Mouse (Mus musculus) erythroblast, adult 5-6 weeks (primary cell): ENCODE results near the gene Cldn2. TPM values are rescaled to one million over a fixed set of nuclear protein-coding genes. Genes with fewer than 3 reads are reported as not detected.
"Not testable (repeated sequence)": the region's sequence is repeated elsewhere in the genome, so short reads cannot be mapped to it uniquely, and the experiment has no call there.

ENCODE experiments used
- ATAC-seq: replicated peaks from 2 replicates; pipeline ENCODE4 v1.8.0; 2016; ENCODE audit warnings: moderate number of reproducible peaks, mild to moderate bottlenecking, moderate TSS enrichment, inconsistent platforms; ENCODE audit not compliant: poor library complexity, low FRiP score, severe bottlenecking
- total RNA-seq, 2 experiments: library from RNA; stranded (forward) in 1 of 2; stranded (reverse) in 1 of 2; fragments of 150-400 nt in 1 of 2; fragments of 200-764, 138-1000 nt in 1 of 2; gene quantifications; 2 replicates each; pipeline versions ENCODE4 v1.2.3 to v1.2.4; 2015 to 2017; ENCODE audit warnings: low replicate concordance in 2 of 2

Cldn2 gene
- not detected in 2 replicates for total RNA-seq (2015; ENCODE audit: low replicate concordance)
- total RNA-seq (2017; ENCODE audit: low replicate concordance) = not detected in 2 replicates

DNA sequence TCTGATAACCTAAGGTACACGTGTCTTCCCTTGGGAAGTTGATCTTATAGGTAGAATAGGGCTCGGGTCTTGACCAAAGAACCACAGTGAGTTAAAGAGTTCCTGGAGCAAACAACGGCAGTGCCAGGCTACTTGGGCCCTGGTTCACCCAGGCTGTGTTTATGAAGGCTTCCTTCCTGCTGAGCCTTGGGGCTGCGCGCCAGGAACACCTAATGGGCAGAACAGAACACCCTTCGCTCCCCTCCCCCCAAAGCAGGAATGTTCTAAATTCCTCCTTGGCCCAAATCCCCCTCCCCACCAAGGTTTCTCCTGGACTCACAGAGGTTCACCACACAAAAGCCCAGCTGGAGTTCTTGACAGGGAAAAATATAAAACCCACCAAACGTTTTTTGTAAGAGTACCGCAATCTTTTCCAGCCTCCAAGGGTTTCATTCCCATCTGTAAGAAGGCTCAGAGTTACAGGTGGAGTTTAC, at the start of gene Cldn2:
Gene Cldn2 (plus strand): TSS at position 423 of the 473 bp plus-strand sequence.
- no peak for ATAC-seq

DNA sequence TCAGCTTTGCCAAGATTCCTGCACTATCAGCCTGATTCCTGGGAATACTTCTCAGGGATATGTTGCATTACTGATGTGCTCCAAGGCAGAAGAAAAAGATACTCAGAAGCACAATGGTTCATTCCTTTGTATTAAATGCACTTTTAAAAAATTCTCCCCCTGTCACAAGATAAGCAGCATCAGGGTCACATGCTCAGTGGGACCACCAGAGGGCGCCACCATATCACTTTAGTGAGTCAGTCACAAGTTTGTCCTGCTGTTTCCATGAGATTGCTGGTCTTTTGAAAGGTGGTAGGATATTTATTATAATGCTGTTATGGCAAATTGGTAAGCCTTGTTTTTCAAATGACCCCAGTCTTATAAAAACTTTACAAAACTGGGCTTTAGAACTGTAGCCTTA, 48.8 kb upstream of the Cldn2 start:
- ATAC-seq = no peak

DNA sequence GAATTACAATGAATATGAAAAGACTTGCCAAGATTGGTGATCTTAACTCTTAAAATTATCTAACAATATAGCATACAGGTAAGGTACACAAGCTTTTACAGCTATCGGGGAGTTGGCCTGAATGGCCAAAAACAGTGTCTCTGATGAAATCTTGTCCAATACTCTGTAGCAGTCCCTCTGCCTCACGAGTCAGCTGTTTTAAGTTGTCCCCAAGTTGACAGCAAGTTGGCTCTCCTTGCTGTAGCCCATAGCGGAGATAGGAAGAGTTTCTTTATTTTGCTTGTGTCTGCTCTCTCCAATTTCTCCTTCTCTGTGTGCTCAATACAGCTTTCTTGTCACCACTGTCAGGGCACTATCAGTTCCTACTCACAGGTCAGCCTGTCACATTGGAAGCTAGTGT, 42.0 kb upstream of the Cldn2 start:
- ATAC-seq = not testable (repeated sequence)

DNA sequence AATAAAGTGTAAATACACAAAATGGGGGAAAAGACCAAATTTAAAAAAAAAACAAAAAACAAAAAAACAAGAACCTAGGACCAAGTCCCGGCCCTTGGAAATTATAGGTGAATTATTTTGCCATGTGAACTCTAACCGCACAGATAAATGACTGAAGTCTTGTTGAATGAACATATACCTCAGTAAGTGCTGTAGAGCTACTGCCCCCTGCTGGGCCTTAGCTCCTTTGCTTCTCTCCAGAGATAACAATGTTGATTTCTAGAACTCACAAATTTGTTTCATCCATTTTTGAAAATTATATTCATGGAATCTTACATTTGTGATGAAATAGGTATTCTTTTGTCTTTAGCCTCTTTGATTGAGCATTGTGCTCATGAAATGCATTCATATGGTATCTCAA, 38.1 kb upstream of the Cldn2 start:
- no peak for ATAC-seq

DNA sequence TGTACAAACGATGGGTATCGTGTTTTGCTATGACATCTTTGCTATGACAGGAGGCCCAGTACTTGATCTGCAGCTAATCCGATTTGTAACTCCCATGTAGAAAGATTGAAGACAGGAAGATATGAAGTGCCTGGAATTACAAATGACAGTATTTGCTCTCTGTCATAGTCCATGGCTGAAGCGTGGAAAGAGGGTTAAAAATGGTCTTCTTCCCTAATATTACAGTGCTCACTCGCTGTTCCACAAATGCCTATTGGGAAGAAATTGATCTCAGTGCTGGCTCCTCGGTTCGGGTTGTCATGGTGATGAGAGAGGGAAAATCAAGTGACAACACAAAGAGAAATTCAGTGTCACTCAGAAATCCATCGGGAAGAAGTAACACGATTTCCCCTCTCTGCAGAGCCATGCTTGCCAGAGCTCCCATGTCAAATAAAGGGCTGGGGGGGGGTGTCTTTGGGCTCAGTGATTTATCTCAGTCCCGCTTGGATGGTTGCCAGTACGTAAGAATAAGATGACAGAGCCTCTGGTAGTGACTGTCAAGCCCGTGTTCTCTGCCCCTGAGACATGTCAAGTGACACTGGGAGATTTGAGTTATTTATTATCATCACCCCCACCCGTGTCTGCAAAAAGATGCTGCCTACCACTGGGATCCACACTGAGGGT, 30.5 kb upstream of the Cldn2 start:
- no peak for ATAC-seq

DNA sequence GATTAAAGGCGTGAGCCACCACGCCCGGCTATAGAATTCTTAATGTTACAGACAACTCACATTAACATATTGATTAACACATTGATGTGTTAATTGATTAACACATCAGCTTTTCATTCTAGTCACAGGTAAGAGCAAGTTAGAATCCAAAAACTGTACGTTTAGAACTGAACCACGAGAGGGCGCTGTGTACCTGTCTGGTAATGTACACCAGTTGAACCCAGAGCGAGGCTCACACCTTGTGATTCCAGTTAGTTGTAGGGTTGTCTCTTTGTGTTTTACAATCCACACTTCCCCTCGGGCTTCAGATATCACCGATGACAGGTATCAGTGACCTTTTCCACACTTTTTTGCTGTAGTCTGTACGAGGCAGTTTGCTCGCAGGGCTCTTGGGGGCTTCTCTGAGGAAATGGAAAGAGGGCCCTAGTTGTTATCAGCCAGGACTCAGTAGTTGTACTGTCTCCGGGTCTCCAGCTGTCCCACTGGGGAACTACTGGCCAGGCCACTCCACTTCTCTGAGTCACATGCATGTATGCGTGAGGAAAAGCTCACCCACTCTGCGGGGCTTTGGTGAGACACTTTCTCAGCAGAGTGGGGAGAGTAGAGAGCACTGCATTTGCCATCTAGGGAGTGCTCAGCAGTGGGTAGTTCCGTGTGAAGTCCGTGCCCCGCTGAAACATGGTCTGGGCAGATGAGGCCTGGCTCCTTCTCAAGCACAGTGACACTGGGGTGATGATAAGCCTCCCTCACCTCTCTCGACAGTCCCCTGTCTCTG, 26.1 kb upstream of the Cldn2 start:
- ATAC-seq = peak; percentile 77

DNA sequence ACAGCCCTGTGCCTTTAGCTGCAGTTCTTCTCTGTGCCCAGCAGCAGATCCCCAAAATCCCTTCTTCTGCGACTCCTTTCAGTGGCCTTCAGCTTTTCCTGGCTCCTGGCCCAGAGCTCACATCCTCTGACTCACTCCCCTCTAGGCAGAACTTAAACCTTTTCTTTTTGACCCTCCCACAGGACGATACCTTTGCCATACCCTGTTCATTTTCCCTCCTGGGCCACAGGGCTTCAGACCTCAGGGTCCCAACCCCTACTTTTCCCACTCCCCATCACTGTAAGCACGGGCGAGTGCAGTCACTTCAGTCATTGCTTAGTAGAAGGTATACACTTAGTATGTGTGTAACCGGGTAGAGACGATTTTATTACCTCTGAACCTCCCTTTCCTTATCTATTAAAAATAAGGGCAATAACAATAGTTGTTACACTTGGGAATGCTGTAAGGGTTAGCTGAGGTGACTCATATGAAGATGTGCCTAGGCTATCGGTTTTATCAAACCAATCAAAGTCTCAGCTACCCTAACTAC, 25.5 kb upstream of the Cldn2 start:
- no peak for ATAC-seq

DNA sequence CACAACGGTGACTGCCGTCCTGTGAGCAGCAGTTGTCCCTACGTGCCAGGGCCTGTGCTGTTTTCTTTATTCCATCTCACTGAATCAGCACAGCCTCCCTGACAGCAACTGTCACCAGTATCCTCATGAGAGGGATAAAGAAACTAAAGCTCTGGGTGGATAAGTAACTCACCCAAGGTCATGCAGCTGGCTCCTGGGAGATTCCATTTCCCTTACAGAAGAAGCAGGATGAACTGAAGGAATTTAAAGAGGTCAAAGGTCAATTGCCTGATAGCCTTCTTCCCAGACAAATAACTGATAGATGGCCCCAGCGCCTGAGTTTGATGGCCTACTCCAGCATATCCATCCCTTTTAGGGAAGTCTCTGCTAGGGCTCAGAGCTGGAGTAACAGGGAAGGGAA, 23.3 kb upstream of the Cldn2 start:
- ATAC-seq = no peak

DNA sequence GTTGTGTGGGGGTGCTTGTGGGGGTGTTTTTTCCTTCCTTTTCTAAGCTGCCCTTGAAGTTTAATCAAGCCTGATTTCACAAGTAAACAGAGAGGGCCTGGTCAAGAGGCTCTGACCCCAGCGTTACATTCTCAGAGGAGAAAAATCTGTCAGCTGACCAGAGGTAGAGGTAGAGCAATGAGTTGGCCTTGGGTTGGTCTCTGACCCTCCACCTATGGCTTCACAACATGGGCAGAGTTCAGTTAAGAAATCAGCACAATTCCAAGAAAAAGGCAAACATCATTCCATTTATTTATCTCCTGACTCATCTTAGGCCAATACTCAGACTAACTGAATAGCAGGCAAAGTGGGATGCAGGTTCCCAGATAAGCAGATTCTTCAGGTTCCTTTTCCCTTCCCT, 21.7 kb upstream of the Cldn2 start:
- ATAC-seq = no peak

DNA sequence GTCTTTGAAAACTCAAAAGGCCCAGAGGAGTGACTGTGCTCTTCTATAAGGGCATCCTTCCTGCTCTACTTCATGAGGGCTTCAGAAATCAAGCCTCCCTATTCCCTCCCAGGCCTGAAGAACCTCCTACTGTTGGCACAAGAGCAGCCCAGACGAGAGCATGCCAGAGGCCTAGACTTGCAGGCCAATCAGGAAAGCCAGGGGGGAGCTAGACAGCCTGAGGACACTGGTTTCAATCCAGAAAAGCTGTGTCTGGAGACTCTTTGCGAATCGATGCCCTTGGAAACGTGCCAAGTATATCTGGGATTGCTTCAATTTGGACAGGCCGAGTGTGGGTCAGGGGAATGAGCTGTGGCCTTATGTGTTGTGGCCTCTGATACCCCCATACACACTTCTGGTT, 21.2 kb upstream of the Cldn2 start:
- ATAC-seq = no peak

DNA sequence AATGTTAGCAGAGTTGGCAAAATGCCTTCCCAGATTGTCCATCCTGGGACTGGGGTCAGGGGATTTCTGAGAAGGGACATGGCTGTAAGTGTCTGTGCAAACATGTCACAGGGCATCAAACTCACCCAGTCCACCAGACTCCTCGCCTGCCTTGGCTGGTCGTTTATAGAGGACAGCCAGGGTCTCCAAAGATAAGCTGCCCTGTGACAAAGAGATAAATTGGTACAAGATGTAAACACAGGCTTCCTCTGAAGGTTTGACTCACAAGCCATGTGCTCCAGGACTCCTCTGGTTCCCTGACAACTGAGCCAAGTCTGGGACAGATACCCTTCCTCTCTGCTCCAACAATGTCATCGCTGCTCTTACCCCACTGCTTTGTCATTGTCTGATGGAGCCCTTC, 19.6 kb upstream of the Cldn2 start:
- peak; percentile 60; the same call in 1 of the 2 replicates for ATAC-seq

DNA sequence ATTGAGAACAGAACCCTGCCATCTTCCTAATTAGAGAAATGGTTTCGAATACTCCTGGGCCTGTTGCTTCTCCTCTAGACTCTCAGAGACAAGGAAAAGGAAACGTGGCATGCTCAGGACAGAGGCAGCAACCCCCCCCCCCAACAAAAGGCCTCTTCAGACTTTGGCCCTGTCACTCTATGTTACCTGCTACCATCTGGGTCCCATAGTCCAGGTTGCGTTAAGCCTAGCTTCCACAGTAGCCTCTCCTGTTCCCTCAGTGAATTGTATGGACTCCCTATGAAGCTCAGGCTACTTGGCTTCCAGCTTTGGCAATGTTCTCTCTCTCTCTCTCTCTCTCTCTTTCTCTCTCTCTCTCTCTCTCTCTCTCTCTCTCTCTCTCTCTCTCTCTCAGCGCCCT, 19.1 kb upstream of the Cldn2 start:
- ATAC-seq = no peak

DNA sequence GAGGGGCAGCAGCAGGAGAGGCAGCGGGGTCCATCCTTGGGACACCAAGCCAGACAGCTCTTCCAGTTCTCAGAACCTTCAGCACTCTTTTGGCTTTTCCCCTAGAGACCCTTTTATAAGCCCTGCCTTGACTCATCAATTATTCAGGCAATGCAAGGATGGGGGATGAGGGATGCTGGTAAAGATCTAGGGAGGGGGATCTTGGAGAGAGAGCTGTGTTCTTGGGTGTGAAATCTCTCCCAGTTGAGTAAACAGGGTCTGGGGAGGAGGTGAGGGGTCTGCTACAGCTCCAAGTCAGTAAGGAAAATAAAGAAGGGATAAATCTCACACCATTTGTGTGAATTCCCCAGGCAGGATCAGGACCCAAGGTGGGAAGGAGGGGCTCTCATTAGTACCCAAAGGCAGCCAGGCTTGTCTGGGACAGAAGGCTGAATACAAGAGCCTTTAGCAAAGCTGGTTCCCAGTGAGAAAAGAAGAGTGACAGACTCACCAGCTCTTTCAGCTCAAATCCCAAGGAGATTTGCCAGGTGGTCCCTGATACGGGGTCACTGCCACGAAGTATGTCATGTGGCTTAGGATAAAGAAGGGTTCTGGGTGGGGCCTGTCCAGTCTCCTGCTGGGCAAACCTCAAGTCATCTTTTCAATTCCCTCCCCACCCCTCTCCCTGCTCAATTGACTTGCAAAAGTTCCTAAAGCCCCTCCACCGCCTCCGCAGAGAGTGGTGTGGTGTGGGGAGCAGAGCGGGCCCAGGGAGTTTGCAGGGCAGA, 18.2 kb upstream of the Cldn2 start, which contains the start of gene Ripply1:
Gene Ripply1 (minus strand): TSS at position 76 of the 767 bp plus-strand sequence.
- ATAC-seq = no peak

DNA sequence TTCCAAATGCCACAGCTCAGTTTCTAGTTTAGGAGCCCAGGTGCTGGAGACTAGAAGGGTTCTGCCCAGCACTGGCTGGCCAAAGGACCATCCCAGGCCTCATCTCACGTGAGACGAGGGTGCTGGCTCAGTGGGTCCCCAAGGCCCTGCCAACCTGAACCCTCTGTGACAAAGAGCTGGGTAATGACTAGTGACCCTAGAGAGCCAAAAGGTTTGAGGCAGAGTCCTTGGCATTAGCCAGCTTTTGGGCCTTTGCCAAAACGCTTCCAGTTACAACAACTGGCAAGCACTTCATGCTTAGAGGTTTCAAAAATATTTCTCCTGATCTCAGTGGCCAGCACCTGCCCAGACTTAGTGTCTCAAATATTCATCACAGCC, 17.6 kb upstream of the Cldn2 start:
- ATAC-seq = no peak

DNA sequence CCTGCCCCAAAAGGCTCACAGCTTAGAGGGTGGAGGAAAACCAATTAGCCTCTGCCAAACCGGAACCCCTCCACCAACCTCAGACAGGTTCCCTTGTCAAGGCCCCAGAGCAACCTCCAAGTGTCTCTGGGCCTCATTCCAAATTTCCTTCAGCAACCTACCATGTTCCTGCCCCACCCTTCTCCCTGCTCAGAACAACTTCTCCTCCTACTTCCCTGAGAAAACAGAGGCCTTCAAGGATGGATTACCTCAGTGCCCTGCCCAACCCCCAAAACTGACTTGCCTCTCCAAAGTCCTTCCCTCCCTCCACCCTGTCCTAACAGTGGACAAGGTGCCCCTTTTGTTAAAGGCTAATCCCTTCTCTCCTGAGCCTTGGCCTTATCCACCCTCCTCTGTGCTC, 14.9 kb upstream of the Cldn2 start:
- no peak for ATAC-seq

DNA sequence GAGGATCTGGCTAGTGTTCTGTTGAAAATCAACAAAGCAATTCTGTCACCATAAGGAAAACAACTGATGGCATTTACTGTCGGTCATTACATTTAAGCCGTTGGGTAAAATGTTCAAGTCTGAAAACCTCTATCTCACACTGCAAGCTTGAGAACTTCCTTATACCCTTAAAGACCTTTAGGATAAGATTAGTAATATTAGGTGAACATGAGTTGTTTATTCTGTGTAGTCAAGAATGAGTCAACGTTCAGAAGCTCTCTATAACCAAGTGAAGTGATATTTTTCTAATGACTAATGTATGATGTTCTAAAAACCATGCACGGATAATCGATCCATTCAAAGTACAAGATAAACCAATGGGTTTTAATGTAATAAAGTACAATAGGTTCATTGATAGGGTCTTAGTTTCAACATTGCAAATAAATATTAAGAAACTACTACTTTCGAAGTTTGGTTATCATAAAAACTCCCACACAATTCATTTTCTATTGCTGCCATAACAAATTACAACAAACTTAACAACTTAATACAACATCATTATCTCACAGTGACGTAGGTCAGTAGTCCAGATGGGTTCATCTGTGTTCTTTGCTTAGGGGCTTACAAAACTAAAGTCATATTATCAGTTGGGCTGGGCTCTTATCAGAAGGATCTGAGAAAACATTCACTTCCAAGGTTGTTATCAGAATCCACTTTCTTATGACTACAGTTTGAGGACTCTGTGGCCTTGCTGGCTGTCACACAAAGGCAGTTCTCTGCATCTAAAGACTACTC, 6.4 kb upstream of the Cldn2 start:
- ATAC-seq = no peak

DNA sequence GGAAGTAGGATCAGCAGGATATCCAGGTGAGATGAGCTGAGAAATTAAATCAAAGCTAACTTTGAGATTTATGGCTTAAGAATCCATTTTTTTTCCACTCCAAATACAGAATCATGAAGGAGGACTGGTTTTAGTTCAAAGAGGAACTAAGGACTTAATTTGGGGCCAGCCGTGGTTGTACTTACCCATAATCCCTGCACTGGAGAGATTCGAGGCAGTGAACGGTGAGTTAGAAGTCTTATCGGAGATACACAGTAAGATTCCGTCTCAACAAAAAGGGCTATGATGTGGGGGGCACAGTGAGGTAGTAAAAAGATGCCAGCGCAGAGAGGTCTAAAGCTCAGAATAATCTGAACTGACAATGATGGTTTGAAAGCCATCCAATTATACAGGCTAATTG, 4.6 kb upstream of the Cldn2 start:
- ATAC-seq = no peak

DNA sequence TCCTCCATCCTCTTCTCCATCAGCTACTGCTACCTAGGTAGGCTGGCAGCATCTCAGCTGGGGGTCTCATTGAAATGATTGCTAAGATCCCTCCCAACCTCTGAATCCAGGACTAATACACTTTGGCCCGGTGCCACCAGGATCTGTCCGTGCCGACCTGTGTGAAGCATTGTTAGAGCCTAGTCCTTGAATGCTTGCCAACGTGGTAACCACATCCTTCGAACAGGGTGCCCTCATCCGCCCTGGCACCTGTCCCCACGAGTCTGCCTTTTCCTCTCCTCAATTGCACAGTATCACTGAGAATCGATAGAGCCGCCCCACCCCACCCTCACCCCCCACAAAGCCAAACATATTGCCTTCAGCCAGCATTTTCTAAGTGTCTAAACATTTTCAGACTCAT, 2.8 kb upstream of the Cldn2 start:
- no peak for ATAC-seq

DNA sequence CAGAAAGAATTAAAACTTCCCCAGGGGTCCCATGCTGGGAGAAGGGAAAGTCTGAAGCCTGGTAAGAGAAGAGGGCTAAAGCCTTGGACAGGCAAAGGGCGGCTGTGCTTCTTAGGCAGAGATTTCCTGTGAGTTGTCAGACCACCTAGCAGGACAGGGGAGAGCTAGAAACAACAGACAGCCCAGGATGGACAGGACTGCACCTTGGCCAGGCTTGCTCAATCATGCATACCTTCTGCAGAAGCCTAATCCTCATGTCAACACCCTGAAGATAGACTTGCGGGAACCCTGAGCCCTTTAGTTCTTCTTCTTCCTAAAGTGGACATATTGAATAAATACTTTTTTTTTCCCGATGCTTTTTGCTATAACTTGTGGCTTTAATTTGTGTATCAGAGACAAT, 675 bp upstream of the Cldn2 start:
- no peak for ATAC-seq

DNA sequence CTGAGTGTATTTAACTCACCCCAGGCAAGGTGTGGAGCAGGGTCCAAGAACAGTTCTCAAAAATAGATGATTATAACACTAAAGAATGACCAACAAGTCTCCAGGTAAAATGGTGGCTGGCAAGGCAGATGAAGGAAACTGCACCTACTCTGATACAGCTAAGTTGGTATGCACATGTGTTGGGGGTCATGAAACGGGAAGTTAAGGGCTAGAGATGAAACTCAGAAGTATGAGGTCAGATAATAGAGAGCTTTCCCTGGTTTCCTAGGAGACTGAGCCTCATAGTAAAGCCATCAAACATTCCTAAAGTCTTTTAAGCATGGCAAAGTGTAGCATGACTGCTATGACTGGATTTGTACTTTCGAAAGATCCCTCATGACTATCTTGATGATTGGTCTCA, 2.4 kb downstream of the Cldn2 start:
- ATAC-seq = no peak
